Mouse (Mus musculus) ES-Bruce4 (cell line): ENCODE data around the gene Abca3. TPM values are rescaled to one million over a fixed set of nuclear protein-coding genes. Genes with fewer than 3 reads are reported as not detected.
A peak's percentile ranks its signal among the peaks of the same experiment; 100 is the strongest.

ENCODE experiments used
- H3K27ac ChIP-seq: 2 replicates; pipeline ENCODE4 v1.5.1; 2012; ENCODE audit warnings: low read length, inconsistent platforms; ENCODE audit not compliant: insufficient read depth
- H3K27me3 ChIP-seq: 2 replicates; pipeline ENCODE4 v1.6.1; 2012; ENCODE audit warnings: mild to moderate bottlenecking, low read length, inconsistent platforms; ENCODE audit not compliant: control insufficient read depth, poor library complexity, insufficient read depth, severe bottlenecking
- H3K36me3 ChIP-seq: 2 replicates; pipeline ENCODE4 v1.6.1; 2012; ENCODE audit warnings: inconsistent platforms, mild to moderate bottlenecking, low read length, moderate library complexity; ENCODE audit not compliant: control insufficient read depth, poor library complexity, insufficient read depth, severe bottlenecking
- H3K4me1 ChIP-seq: one replicate; pipeline ENCODE4 v1.8.1; 2011; ENCODE audit warnings: low read length; ENCODE audit not compliant: control insufficient read depth, insufficient read depth
- H3K4me3 ChIP-seq: 2 replicates; pipeline ENCODE4 v1.5.1; 2011; ENCODE audit warnings: low read depth, mild to moderate bottlenecking, low read length
- H3K9ac ChIP-seq: 2 replicates; pipeline ENCODE4 v1.6.1; 2012; ENCODE audit warnings: low read depth, mild to moderate bottlenecking, inconsistent platforms; ENCODE audit not compliant: poor library complexity, severe bottlenecking
- H3K9me3 ChIP-seq: replicated peaks from 2 replicates; pipeline ENCODE4 v1.6.1; 2012; ENCODE audit warnings: mild to moderate bottlenecking, low read length, inconsistent platforms; ENCODE audit not compliant: control insufficient read depth, poor library complexity, insufficient read depth, severe bottlenecking
- CTCF ChIP-seq: IDR thresholded peaks from one replicate; pipeline ENCODE4 v1.8.1; 2011; ENCODE audit warnings: low read depth, low read length
- EP300 ChIP-seq: IDR thresholded peaks from 2 replicates; pipeline ENCODE4 v1.6.1; 2011; ENCODE audit warnings: low read depth, low read length; ENCODE audit not compliant: insufficient read depth
- POLR2A ChIP-seq: IDR thresholded peaks from one replicate; pipeline ENCODE4 v1.8.1; 2011; ENCODE audit warnings: low read length; ENCODE audit not compliant: insufficient read depth
- polyA plus RNA-seq: library from polyadenylated mRNA; stranded (reverse); fragments of >200 nt; gene quantifications from 2 replicates; pipeline ENCODE4 v1.2.4, GENCODE M21; 2011; ENCODE audit warnings: low read depth; ENCODE audit not compliant: missing spikeins, insufficient read depth, insufficient read length

Gene Abca3
- polyA plus RNA-seq, 1 experiment = 15.4 TPM

GRCm38 (mm10) chr17:24346831-24347230 is 4.9 kb upstream of the Abca3 start:
- TF ChIP-seq POLR2A = no peak
- Histone ChIP-seq H3K9me3 (no peaks in the 10 kb centered on the region), H3K4me3 (no peak overlapping the region), H3K27ac (no peak overlapping the region), H3K36me3 (no peaks in the 10 kb centered on the region), H3K27me3 (no peaks in the 10 kb centered on the region), H3K9ac (no peak overlapping the region), H3K4me1 (no peaks in the 10 kb centered on the region)

- Histone ChIP-seq H3K27me3 (no peaks in the 10 kb centered on the region), H3K36me3 (no peaks in the 10 kb centered on the region), H3K9me3 (no peaks in the 10 kb centered on the region), H3K9ac (no peak overlapping the region), H3K27ac (no peak overlapping the region), H3K4me1 (no peaks in the 10 kb centered on the region), H3K4me3 (no peak overlapping the region)
- TF ChIP-seq POLR2A (no peak), CTCF (no peak), EP300 (no peak)
Observed at GRCm38 (mm10) chr17:24349176-24349575, 2.6 kb upstream of the Abca3 start.

GRCm38 (mm10) chr17:24350926-24351759 is 607 bp upstream of the Abca3 start, which contains the start of gene Abca17:
Gene Abca17, minus strand, starts transcription at chr17:24351068.
- no peaks in the 10 kb centered on the region for H3K9me3 ChIP-seq

GRCm38 (mm10) chr17:24352370-24353194 is 832 bp downstream of the Abca3 start:
- no peaks in the 10 kb centered on the region for H3K9me3 ChIP-seq
- no peaks in the 10 kb centered on the region for H3K27me3 ChIP-seq
- H3K27ac ChIP-seq = no peak overlapping the region
- TF ChIP-seq EP300 = no peak
- no peak for TF ChIP-seq POLR2A
- TF ChIP-seq CTCF = no peak
- no peaks in the 10 kb centered on the region for H3K4me1 ChIP-seq
- H3K36me3 ChIP-seq = no peaks in the 10 kb centered on the region
- H3K9ac ChIP-seq = peak overlapping the region; percentile 64
- peak overlapping the region; percentile 75 for H3K4me3 ChIP-seq

More at GRCm38 (mm10) chr17:24350926-24351759, 607 bp upstream of the Abca3 start, which contains the start of gene Abca17:
- H3K4me3 ChIP-seq = peak within 1 kb of the TSS; percentile 75
- no peaks in the 10 kb centered on the region for H3K27me3 ChIP-seq
- no peak for TF ChIP-seq POLR2A
- H3K4me1 ChIP-seq = no peaks in the 10 kb centered on the region
- H3K36me3 ChIP-seq = no peaks in the 10 kb centered on the region
- H3K27ac ChIP-seq = no peak within 1 kb of the TSS
- peak within 1 kb of the TSS; percentile 64 for H3K9ac ChIP-seq

- Histone ChIP-seq H3K9me3 (no peaks in the 10 kb centered on the region), H3K4me1 (no peaks in the 10 kb centered on the region), H3K27me3 (no peaks in the 10 kb centered on the region), H3K4me3 (no peak overlapping the region), H3K36me3 (no peaks in the 10 kb centered on the region), H3K9ac (no peak overlapping the region), H3K27ac (no peak overlapping the region)
- TF ChIP-seq CTCF = no peak
- TF ChIP-seq POLR2A = no peak
- TF ChIP-seq EP300 = no peak
Observed at GRCm38 (mm10) chr17:24353960-24354359, 2.2 kb downstream of the Abca3 start.

- H3K36me3 ChIP-seq = no peaks in the 10 kb centered on the region
- no peaks in the 10 kb centered on the region for H3K4me1 ChIP-seq
- H3K4me3 ChIP-seq = no peak overlapping the region
- H3K9ac ChIP-seq = no peak overlapping the region
- H3K9me3 ChIP-seq = no peaks in the 10 kb centered on the region
- H3K27me3 ChIP-seq = no peaks in the 10 kb centered on the region
- no peak overlapping the region for H3K27ac ChIP-seq
- no peak for TF ChIP-seq POLR2A
- no peak for TF ChIP-seq CTCF
- TF ChIP-seq EP300 = no peak
Observed at GRCm38 (mm10) chr17:24355284-24355683, 3.5 kb downstream of the Abca3 start.
